Comparison of ENCODE assay signal across 9 mouse cellular contexts in genomic region chr4:136526412-136526811, GRCm38 (mm10). TPM values are rescaled to one million over a fixed set of nuclear protein-coding genes. Genes with fewer than 3 reads are reported as not detected.
DNase-seq lines count a peak whose midpoint lies in the region; ATAC-seq lines count a peak whose summit lies in the region.
"Had no signal": no experiment of that assay in that cellular context is flagged by ENCODE, and none has a peak within 500 bp of the region (broad histone marks: within the 10 kb centered on the region; RNA-seq: fewer than 3 reads in every experiment).

No protein-coding gene starts in this region.

- H3K27ac ChIP-seq in limb, embryonic 11.5 days (replicated peaks; ENCODE audit: low read depth, low read length) = no peak overlapping the region
- no peak overlapping the region for H3K27ac ChIP-seq in limb, embryonic 10.5 days
- H3K27ac ChIP-seq in stomach, embryonic 16.5 days (ENCODE audit: low read length) = no peak overlapping the region
- H3K27ac ChIP-seq: embryonic facial prominence, embryonic 13.5 days had no signal

- intact Hi-C loops in heart, postnatal 36 days (cut with DNase I) = loop anchor here (1.0 to 10.0 kb wide), 5 partner anchors 54 to 162 kb away; partner anchors contain the start of gene Kdm1a

- H3K4me2 ChIP-seq in limb, embryonic 11.5 days (ENCODE audit: low read depth, severe bottlenecking) = no peak overlapping the region
- H3K4me2 ChIP-seq in stomach, embryonic 16.5 days (ENCODE audit: low read depth, low read length) = no peak overlapping the region
- H3K4me2 ChIP-seq: embryonic facial prominence, embryonic 13.5 days had no signal

- ATAC-seq in limb, embryonic 11.5 days (ENCODE audit: insufficient number of reproducible peaks, low FRiP score, low TSS enrichment, low read depth) = no peak
- ATAC-seq in megakaryocyte, adult 5-6 weeks (ENCODE audit: poor library complexity, severe bottlenecking) = peak; percentile 72
- peak; percentile 56; the same call in 1 of the 2 replicates for ATAC-seq in stomach, embryonic 16.5 days (ENCODE audit: insufficient read depth, low FRiP score)

- H3K36me3 ChIP-seq in limb, embryonic 11.5 days (ENCODE audit: control insufficient read depth, insufficient read depth, low read length) = no peaks in the 10 kb centered on the region
- H3K36me3 ChIP-seq in limb, embryonic 10.5 days = peaks cover 47% of the 10 kb centered on the region
- H3K36me3 ChIP-seq in stomach, embryonic 16.5 days (ENCODE audit: control insufficient read depth, insufficient read depth, low read length) = no peaks in the 10 kb centered on the region

- no peak overlapping the region for H3K4me3 ChIP-seq in limb, embryonic 11.5 days (ENCODE audit: low read depth, low read length)
- H3K4me3 ChIP-seq in limb, embryonic 10.5 days = no peak overlapping the region
- no peak overlapping the region for H3K4me3 ChIP-seq in stomach, embryonic 16.5 days (replicated peaks; ENCODE audit: low read length)
- H3K4me3 ChIP-seq: embryonic facial prominence, embryonic 13.5 days had no signal

- no peaks in the 10 kb centered on the region for H3K4me1 ChIP-seq in limb, embryonic 11.5 days (ENCODE audit: control insufficient read depth, insufficient read depth, low read length)
- H3K4me1 ChIP-seq in limb, embryonic 10.5 days = no peaks in the 10 kb centered on the region
- H3K4me1 ChIP-seq in stomach, embryonic 16.5 days (ENCODE audit: control insufficient read depth, insufficient read depth, low read length) = no peaks in the 10 kb centered on the region
- H3K4me1 ChIP-seq: embryonic facial prominence, embryonic 13.5 days had no signal

- peak; percentile 64 for DNase-seq in limb, embryonic 11.5 days (ENCODE audit: low spot score)
- DNase-seq in limb, embryonic 10.5 days (ENCODE audit: low spot score) = no peak
- peak; percentile 11 for DNase-seq in WW6 (ENCODE audit: low read depth, low spot score)
- DNase-seq in embryo, embryonic 10 days (ENCODE audit: low spot score) = peak; percentile 82
- peak; percentile 58 to 76 for DNase-seq in heart, postnatal 36 days
- peak; percentile 62 for DNase-seq in layer of hippocampus, adult 11-12 months (ENCODE audit: low spot score)

- H3K9me3 ChIP-seq in limb, embryonic 11.5 days (ENCODE audit: control insufficient read depth, low read length) = no peaks in the 10 kb centered on the region
- H3K9me3 ChIP-seq in limb, embryonic 10.5 days (replicated peaks) = no peaks in the 10 kb centered on the region
- no peaks in the 10 kb centered on the region for H3K9me3 ChIP-seq in stomach, embryonic 16.5 days (replicated peaks; ENCODE audit: control insufficient read depth, low read length)
- H3K9me3 ChIP-seq: embryonic facial prominence, embryonic 13.5 days had no signal

- no peaks in the 10 kb centered on the region for H3K27me3 ChIP-seq in limb, embryonic 11.5 days (ENCODE audit: control insufficient read depth, insufficient read depth, low read length)
- H3K27me3 ChIP-seq in limb, embryonic 10.5 days (ENCODE audit: low read depth, poor library complexity, severe bottlenecking) = no peaks in the 10 kb centered on the region
- no peaks in the 10 kb centered on the region for H3K27me3 ChIP-seq in stomach, embryonic 16.5 days (ENCODE audit: control insufficient read depth, insufficient read depth, low read length)
- H3K27me3 ChIP-seq: embryonic facial prominence, embryonic 13.5 days had no signal

- H3K9ac ChIP-seq in limb, embryonic 11.5 days (ENCODE audit: low read length) = no peak overlapping the region
- no peak overlapping the region for H3K9ac ChIP-seq in stomach, embryonic 16.5 days (ENCODE audit: low read length)
- H3K9ac ChIP-seq: embryonic facial prominence, embryonic 13.5 days had no signal

- 27% methylated on average over 4 of the region's 4 CpGs for WGBS in limb, embryonic 11.5 days
- WGBS in limb, embryonic 10.5 days = 22% methylated on average over 4 of the region's 4 CpGs
- WGBS in stomach, embryonic 16.5 days = 17% methylated on average over 4 of the region's 4 CpGs

RNA-seq across cellular contexts. Expression of gene Luzp1, which starts 56.9 kb away (rescaled TPM):
- 134 and 137 TPM in 2 replicates for polyA plus RNA-seq in limb, embryonic 11.5 days (2014; fragmentation: Nextera tagmentation; extraction: Ambion mirVana)
- polyA plus RNA-seq in limb, embryonic 10.5 days (2016; fragmentation: Nextera tagmentation; extraction: Ambion mirVana) = 151 and 152 TPM in 2 replicates
- total RNA-seq in heart, postnatal 36 days (2021) = 10 to 100 TPM; 37.8 to 41.4 TPM
- total RNA-seq in megakaryocyte, adult 5-6 weeks (2015) = 3.4 and 6.7 TPM in 2 replicates
- 3.5 and 4.8 TPM in 2 replicates for total RNA-seq in megakaryocyte, adult 5-6 weeks (2017)
- 88.7 and 90.1 TPM in 2 replicates for polyA plus RNA-seq in stomach, embryonic 16.5 days (2015; fragmentation: Nextera tagmentation; extraction: Ambion mirVana)
